Mouse (Mus musculus): ENCODE measurements around the gene Opcml. TPM values are rescaled to one million over a fixed set of nuclear protein-coding genes. Genes with fewer than 3 reads are reported as not detected.

The Opcml gene
- polyA plus RNA-seq, 1 experiment from 2014 or later, result 7.4 TPM

- H3K27ac ChIP-seq, result no peak overlapping the region
- H3K4me3 ChIP-seq, result no peak overlapping the region
- H3K9me3 ChIP-seq, result no peaks in the 10 kb centered on the region
- H3K36me3 ChIP-seq, result no peaks in the 10 kb centered on the region
- 88% methylated on average over 1 of the region's 1 CpGs for WGBS
- ATAC-seq (ENCODE audit: low FRiP score, low read depth), result no peak
- no peaks in the 10 kb centered on the region for H3K4me1 ChIP-seq
- no peaks in the 10 kb centered on the region for H3K27me3 ChIP-seq (replicated peaks)
- H3K4me2 ChIP-seq (replicated peaks), result no peak overlapping the region
- no peak overlapping the region for H3K9ac ChIP-seq
These were observed 400.2 kb downstream of the Opcml start for GRCm38 (mm10) chr9:28190751-28191150.

DNA sequence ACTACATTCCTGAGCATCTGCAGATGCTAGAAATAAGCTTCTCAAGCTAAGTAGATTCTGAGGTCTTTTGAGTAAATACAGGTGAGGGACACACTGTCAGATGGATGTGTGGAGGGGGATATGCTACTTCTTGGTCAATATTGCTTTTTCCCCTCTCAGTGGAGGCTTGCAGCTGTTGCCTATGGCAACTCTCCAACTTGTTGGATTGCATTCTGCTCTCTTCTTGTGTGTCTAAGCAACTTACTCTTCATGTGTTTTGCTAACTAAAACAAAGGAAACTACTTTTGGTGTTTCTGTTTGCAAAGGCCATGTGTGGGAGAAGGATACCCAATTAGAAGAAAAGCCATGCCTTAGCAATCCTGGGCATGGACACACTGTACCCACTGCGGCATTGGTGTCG is 406.0 kb downstream of the Opcml start:
- H3K9me3 ChIP-seq, result no peaks in the 10 kb centered on the region
- ATAC-seq (ENCODE audit: low FRiP score, low read depth), result no peak
- H3K9ac ChIP-seq, result no peak overlapping the region
- H3K36me3 ChIP-seq, result no peaks in the 10 kb centered on the region
- H3K27me3 ChIP-seq (replicated peaks), result no peaks in the 10 kb centered on the region
- no peaks in the 10 kb centered on the region for H3K4me1 ChIP-seq
- no peak overlapping the region for H3K4me2 ChIP-seq (replicated peaks)
- no peak overlapping the region for H3K4me3 ChIP-seq
- WGBS, result 94% methylated on average over 2 of the region's 2 CpGs
- H3K27ac ChIP-seq, result no peak overlapping the region

DNA sequence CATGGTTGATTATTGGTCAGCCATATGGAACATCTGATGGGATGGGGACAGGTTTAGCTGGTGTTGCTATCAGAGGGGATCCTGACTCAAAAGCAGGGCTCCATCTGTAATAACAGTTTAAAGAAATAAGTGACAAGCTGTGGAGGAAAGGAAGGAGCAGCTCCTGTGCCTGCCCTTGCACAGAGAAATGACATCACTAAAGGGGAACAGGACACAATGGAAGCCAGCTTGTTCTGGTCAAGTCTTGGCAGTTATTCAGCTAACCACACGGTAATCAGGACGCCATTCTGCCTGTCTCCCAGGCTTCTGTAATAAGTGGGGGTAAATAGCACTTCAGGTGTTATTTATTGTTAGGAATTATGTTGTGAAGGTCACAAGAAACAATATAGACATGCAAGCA is 406.5 kb downstream of the Opcml start:
- Histone ChIP-seq H3K27me3 (replicated peaks) (no peaks in the 10 kb centered on the region), H3K27ac (no peak overlapping the region), H3K36me3 (no peaks in the 10 kb centered on the region), H3K9me3 (no peaks in the 10 kb centered on the region), H3K4me1 (no peaks in the 10 kb centered on the region), H3K9ac (no peak overlapping the region), H3K4me2 (replicated peaks) (no peak overlapping the region), H3K4me3 (no peak overlapping the region)
- no peak for ATAC-seq (ENCODE audit: low FRiP score, low read depth)
- WGBS, result 44% methylated on average over 2 of the region's 2 CpGs

- H3K4me3 ChIP-seq, result no peak overlapping the region
- no peak overlapping the region for H3K4me2 ChIP-seq (replicated peaks)
- no peaks in the 10 kb centered on the region for H3K9me3 ChIP-seq
- H3K9ac ChIP-seq, result no peak overlapping the region
- 56% methylated on average over 3 of the region's 3 CpGs for WGBS
- no peaks in the 10 kb centered on the region for H3K36me3 ChIP-seq
- H3K4me1 ChIP-seq, result no peaks in the 10 kb centered on the region
- ATAC-seq (ENCODE audit: low FRiP score, low read depth), result peak; percentile 66; the same call in 1 of the 2 replicates
- no peaks in the 10 kb centered on the region for H3K27me3 ChIP-seq (replicated peaks)
- no peak overlapping the region for H3K27ac ChIP-seq
These were observed 407.1 kb downstream of the Opcml start for GRCm38 (mm10) chr9:28197631-28198030.

DNA sequence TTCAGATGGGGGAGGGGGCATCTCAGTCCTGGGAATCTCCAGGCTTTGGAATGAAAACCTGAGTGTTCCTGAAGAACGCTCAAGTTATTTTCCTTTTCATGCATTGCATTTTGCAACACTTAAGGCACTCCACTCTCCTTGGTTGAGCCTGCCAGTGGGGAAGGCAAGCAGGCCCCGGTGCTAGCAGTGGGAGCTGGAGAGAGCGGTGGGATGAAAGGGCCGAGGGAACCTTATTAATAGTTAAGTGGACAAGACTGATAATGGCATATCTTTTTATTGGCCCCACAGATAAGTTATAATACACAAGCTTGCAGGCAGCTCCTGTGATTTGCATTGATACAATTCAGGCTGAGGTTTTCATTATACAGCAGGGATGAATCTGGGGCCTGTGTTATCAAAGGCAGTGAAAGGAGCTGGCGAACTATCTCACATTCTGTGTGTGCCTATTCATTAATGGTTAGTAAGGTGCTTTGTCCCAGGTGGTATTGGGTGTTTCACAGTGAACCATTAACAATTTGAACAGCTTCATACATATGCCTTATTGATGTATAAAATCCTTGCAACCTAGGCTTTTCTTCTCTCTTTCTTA is 407.6 kb downstream of the Opcml start:
- no peak overlapping the region for H3K9ac ChIP-seq
- no peak for ATAC-seq (ENCODE audit: low FRiP score, low read depth)
- no peaks in the 10 kb centered on the region for H3K4me1 ChIP-seq
- no peak overlapping the region for H3K4me3 ChIP-seq
- no peaks in the 10 kb centered on the region for H3K36me3 ChIP-seq
- H3K27me3 ChIP-seq (replicated peaks), result no peaks in the 10 kb centered on the region
- WGBS, result 79% methylated on average over 5 of the region's 5 CpGs
- no peak overlapping the region for H3K4me2 ChIP-seq (replicated peaks)
- no peak overlapping the region for H3K27ac ChIP-seq
- H3K9me3 ChIP-seq, result no peaks in the 10 kb centered on the region

DNA sequence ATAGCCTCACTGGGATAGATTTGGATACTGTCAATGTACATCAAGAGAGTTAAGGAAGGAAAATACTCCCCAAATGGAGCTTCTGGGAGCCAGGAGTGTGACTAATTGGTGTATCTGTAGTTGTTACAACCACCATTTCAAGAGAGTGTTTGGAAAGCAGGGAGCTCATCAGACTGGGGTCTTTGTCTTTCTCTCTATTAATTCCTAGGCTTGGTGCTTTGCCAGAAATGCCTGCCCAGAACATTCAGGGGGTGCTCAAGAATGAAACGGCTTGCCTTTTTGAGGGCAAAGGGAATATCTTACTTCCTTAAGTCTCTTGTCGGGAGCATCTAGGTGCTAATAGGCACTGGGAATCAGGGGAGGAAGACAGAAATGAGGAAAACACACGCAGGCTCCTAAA is 416.9 kb downstream of the Opcml start:
- 85% methylated on average over 3 of the region's 3 CpGs for WGBS
- Histone ChIP-seq H3K4me3 (no peak overlapping the region), H3K4me1 (no peaks in the 10 kb centered on the region), H3K9ac (no peak overlapping the region), H3K36me3 (no peaks in the 10 kb centered on the region), H3K9me3 (no peaks in the 10 kb centered on the region), H3K4me2 (replicated peaks) (no peak overlapping the region), H3K27me3 (replicated peaks) (no peaks in the 10 kb centered on the region), H3K27ac (no peak overlapping the region)
- ATAC-seq (ENCODE audit: low FRiP score, low read depth), result no peak

DNA sequence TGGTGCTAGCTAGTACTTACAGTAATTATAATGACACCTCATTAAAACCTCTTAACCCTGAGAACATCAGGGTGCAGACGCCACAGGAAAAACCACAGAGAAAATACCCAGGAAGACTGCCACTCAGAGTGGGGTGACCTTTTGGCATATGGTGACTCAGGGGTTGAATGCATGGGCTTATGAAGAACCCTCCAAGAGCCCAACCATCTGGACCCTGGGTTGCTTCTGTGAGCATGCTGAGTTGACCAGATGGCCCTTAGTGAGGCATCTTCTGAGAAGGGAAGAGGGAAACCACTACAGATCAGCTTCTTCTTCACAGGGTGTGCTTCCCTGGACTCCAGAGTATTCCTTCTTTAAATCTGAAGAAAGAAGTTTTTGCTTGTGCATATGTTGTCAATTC is 418.1 kb downstream of the Opcml start:
- H3K27ac ChIP-seq, result no peak overlapping the region
- H3K36me3 ChIP-seq, result no peaks in the 10 kb centered on the region
- no peaks in the 10 kb centered on the region for H3K27me3 ChIP-seq (replicated peaks)
- H3K4me3 ChIP-seq, result no peak overlapping the region
- ATAC-seq (ENCODE audit: low FRiP score, low read depth), result no peak
- H3K9me3 ChIP-seq, result no peaks in the 10 kb centered on the region
- WGBS, result 89% methylated on average over 1 of the region's 1 CpGs
- no peak overlapping the region for H3K4me2 ChIP-seq (replicated peaks)
- no peak overlapping the region for H3K9ac ChIP-seq
- no peaks in the 10 kb centered on the region for H3K4me1 ChIP-seq

- Histone ChIP-seq H3K27me3 (replicated peaks) (no peaks in the 10 kb centered on the region), H3K9me3 (no peaks in the 10 kb centered on the region), H3K9ac (no peak overlapping the region), H3K36me3 (no peaks in the 10 kb centered on the region), H3K4me3 (no peak overlapping the region), H3K4me2 (replicated peaks) (no peak overlapping the region), H3K4me1 (no peaks in the 10 kb centered on the region), H3K27ac (no peak overlapping the region)
- 27% methylated on average over 1 of the region's 1 CpGs for WGBS
- ATAC-seq (ENCODE audit: low FRiP score, low read depth), result no peak
These were observed 421.3 kb downstream of the Opcml start for GRCm38 (mm10) chr9:28211877-28212276.

DNA sequence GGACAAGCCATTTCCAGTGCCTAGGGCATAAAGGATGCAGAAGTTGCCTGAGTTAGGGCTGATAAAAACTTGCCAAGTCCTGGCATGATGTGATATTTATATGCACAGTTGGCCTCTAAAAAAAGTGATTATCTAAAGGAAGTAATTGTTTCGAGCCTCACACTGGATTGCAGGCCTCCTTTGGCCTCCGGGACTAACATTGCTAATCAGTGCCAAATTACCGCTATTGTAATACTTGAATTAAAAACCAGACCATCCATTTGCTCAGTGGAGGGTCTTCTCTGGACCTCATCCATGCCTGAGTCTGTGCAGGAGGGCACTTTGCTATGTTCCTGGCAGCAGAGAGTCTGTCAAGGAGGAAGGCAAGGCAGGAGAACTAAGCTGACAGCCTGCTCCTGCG is 423.3 kb downstream of the Opcml start:
- 77% methylated on average over 4 of the region's 4 CpGs for WGBS
- Histone ChIP-seq H3K9ac (no peak overlapping the region), H3K9me3 (no peaks in the 10 kb centered on the region), H3K4me1 (no peaks in the 10 kb centered on the region), H3K36me3 (no peaks in the 10 kb centered on the region), H3K27me3 (replicated peaks) (no peaks in the 10 kb centered on the region), H3K4me2 (replicated peaks) (no peak overlapping the region), H3K4me3 (no peak overlapping the region), H3K27ac (no peak overlapping the region)
- no peak for ATAC-seq (ENCODE audit: low FRiP score, low read depth)

DNA sequence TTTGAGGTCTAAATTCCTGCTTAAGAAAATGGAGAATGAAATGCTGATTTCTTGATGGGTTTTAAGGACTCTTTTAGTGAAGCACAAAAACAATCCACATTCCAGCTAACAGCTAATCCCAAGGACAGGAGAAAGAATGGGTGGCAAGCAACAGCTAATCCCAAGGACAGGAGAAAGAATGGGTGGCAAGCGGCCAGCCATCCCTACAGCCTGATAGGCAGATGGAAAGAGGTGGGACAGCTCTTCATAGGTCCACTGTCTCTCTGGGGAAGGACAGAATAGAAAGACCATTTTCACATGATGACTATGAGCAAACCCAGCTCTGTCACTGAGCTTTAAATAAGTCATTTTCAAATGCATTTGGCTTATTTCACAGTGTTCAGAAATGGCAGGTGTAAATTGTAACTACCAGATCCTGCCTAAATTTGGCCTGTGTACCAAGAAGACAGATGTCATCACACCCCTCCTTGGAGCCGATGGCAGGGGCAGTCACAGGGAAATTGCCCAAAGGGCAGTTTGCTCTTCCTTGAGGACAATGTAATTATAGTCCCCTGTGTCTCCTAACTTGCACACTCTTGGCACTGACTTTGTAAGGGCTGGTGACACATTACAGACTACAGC is 427.6 kb downstream of the Opcml start:
- ATAC-seq (ENCODE audit: low FRiP score, low read depth), result no peak
- Histone ChIP-seq H3K9me3 (no peaks in the 10 kb centered on the region), H3K27me3 (replicated peaks) (no peaks in the 10 kb centered on the region), H3K4me1 (no peaks in the 10 kb centered on the region), H3K36me3 (no peaks in the 10 kb centered on the region), H3K4me2 (replicated peaks) (no peak overlapping the region), H3K27ac (no peak overlapping the region), H3K9ac (no peak overlapping the region), H3K4me3 (no peak overlapping the region)
- 72% methylated on average over 2 of the region's 2 CpGs for WGBS

DNA sequence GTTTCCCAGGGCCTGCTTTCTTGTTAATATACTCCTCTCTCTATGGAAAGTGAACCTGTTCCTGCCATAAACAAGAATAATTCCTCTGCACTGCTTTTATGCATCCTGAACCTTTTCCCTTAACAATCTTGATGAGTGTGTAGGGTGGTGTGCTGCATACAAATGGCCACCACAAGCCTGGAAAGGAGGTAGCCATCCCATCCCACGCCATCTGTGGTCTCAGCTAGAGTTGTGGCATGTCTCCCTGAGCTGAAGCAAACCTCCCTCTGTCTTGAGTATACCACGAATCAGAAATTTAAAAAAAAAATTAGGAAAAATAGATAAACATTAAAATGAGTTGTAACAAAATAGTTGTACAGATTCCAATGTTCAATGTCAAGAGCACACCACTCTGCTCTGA is 432.2 kb downstream of the Opcml start:
- WGBS, result 71% methylated on average over 2 of the region's 2 CpGs
- Histone ChIP-seq H3K9me3 (no peaks in the 10 kb centered on the region), H3K4me1 (no peaks in the 10 kb centered on the region), H3K36me3 (no peaks in the 10 kb centered on the region), H3K4me2 (replicated peaks) (no peak overlapping the region), H3K9ac (no peak overlapping the region), H3K27me3 (replicated peaks) (no peaks in the 10 kb centered on the region), H3K4me3 (no peak overlapping the region), H3K27ac (no peak overlapping the region)
- no peak for ATAC-seq (ENCODE audit: low FRiP score, low read depth)

- no peak overlapping the region for H3K4me3 ChIP-seq
- H3K27ac ChIP-seq, result no peak overlapping the region
- no peaks in the 10 kb centered on the region for H3K27me3 ChIP-seq (replicated peaks)
- 89% methylated on average over 8 of the region's 8 CpGs for WGBS
- H3K4me1 ChIP-seq, result no peaks in the 10 kb centered on the region
- no peak overlapping the region for H3K4me2 ChIP-seq (replicated peaks)
- H3K36me3 ChIP-seq, result no peaks in the 10 kb centered on the region
- H3K9ac ChIP-seq, result no peak overlapping the region
- H3K9me3 ChIP-seq, result no peaks in the 10 kb centered on the region
- ATAC-seq (ENCODE audit: low FRiP score, low read depth), result no peak
These were observed 435.4 kb downstream of the Opcml start for GRCm38 (mm10) chr9:28225824-28226569.

GRCm38 (mm10) chr9:28226570-28226951 is 436.0 kb downstream of the Opcml start:
- Histone ChIP-seq H3K27me3 (replicated peaks) (no peaks in the 10 kb centered on the region), H3K9ac (no peak overlapping the region), H3K9me3 (no peaks in the 10 kb centered on the region), H3K4me2 (replicated peaks) (no peak overlapping the region), H3K4me1 (no peaks in the 10 kb centered on the region), H3K36me3 (no peaks in the 10 kb centered on the region), H3K4me3 (no peak overlapping the region), H3K27ac (no peak overlapping the region)
- 82% methylated on average over 5 of the region's 5 CpGs for WGBS
- no peak for ATAC-seq (ENCODE audit: low FRiP score, low read depth)

Measured in neural tube, embryonic 12.5 days (tissue).